Mouse (Mus musculus): ENCODE measurements at regions not wholly inside any gene's neighbourhood (a gene's known extent, or its start where the extent isn't known, plus 50 kb on each side); places are given as distances from the start of the nearest gene placed in this dataset.

DNA sequence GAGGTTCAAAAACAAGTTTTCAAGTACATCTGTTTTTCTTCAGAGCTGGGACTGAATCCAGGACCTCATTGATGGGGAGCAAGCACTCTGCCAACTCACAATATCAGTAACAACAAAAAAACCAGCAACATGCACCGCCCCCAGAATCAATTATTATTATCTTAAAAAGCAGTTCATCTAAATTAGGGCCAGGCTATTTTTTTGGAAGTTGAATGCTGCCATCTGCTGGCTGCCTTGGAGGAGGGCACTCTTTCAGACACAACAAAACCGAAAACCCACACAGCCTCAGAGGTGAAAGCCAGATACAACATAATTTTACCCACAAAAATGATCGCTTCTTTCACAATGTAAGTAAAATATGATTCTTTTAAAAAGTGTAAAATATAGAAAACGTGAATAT is 62.7 kb upstream of the Cldn34b3 start:
- Histone ChIP-seq H3K4me2 (ENCODE audit: low read depth, low read length) (no peak overlapping the region), H3K4me3 (ENCODE audit: low read depth, low read length) (no peak overlapping the region), H3K27ac (ENCODE audit: low read depth) (no peak overlapping the region), H3K36me3 (replicated peaks; ENCODE audit: control insufficient read depth, insufficient read depth, low read length) (no peaks in the 10 kb centered on the region), H3K4me1 (ENCODE audit: control insufficient read depth, insufficient read depth) (no peaks in the 10 kb centered on the region), H3K9ac (replicated peaks; ENCODE audit: low read depth, low read length) (no peak overlapping the region), H3K9me3 (replicated peaks; ENCODE audit: control insufficient read depth, low read length) (no peaks in the 10 kb centered on the region), H3K27me3 (ENCODE audit: control insufficient read depth, insufficient read depth, low read length) (no peaks in the 10 kb centered on the region)
- peak; percentile 6 for DNase-seq (ENCODE audit: low spot score)
- no peak for ATAC-seq (ENCODE audit: insufficient read depth, low read depth)
- TF ChIP-seq CTCF (IDR thresholded peaks at IDR 0.05; ENCODE audit: low read depth) (peak; percentile 60), EP300 (IDR thresholded peaks at IDR 0.05; ENCODE audit: low read depth) (no peak)
- 16% methylated on average over 4 of the region's 4 CpGs for WGBS

Data from heart, postnatal 0 days (tissue).